Mouse (Mus musculus) neural tube, embryonic 11.5 days (tissue): ENCODE data around the gene Taz. TPM values are rescaled to one million over a fixed set of nuclear protein-coding genes. Genes with fewer than 3 reads are reported as not detected.

Experiments
- ATAC-seq: fragments of 200-750 bp; cut with Nextera tagmentation; 2 replicates; pipeline ENCODE4 v1.8.0; 2017; ENCODE audit warnings: moderate number of reproducible peaks, mild to moderate bottlenecking, moderate TSS enrichment, moderate library complexity; ENCODE audit not compliant: insufficient read depth, low FRiP score, low TSS enrichment
- DNase-seq: peaks from one replicate; pipeline ENCODE4 v3.0.0-alpha.2; 2015; ENCODE audit warnings: low spot score
- H3K27ac ChIP-seq: fragments of 300-500 bp; sonication (generic); 2 replicates; pipeline ENCODE4 v1.5.1; 2014; ENCODE audit warnings: low read depth, mild to moderate bottlenecking, low read length
- H3K27me3 ChIP-seq: fragments of 300-500 bp; sonication (generic); 2 replicates; pipeline ENCODE4 v1.6.1; 2014; ENCODE audit warnings: mild to moderate bottlenecking, low read length, mixed read lengths; ENCODE audit not compliant: control insufficient read depth, insufficient read depth
- H3K36me3 ChIP-seq: fragments of 300-500 bp; sonication (generic); 2 replicates; pipeline ENCODE4 v1.6.1; 2014; ENCODE audit warnings: mild to moderate bottlenecking, low read length, moderate library complexity, mixed read lengths; ENCODE audit not compliant: control insufficient read depth, insufficient read depth
- H3K4me1 ChIP-seq: fragments of 300-500 bp; sonication (generic); 2 replicates; pipeline ENCODE4 v1.6.1; 2014; ENCODE audit warnings: low read length, mixed read lengths; ENCODE audit not compliant: control insufficient read depth, insufficient read depth
- H3K4me2 ChIP-seq: fragments of 300-500 bp; sonication (generic); 2 replicates; pipeline ENCODE4 v1.6.1; 2014; ENCODE audit warnings: low read depth, mild to moderate bottlenecking, moderate library complexity
- H3K4me3 ChIP-seq: fragments of 300-500 bp; sonication (generic); 2 replicates; pipeline ENCODE4 v1.5.1; 2014; ENCODE audit warnings: low read depth, low read length
- H3K9ac ChIP-seq: fragments of 300-500 bp; sonication (generic); 2 replicates; pipeline ENCODE4 v1.6.1; 2014; ENCODE audit warnings: mild to moderate bottlenecking, low read length
- H3K9me3 ChIP-seq: fragments of 300-500 bp; sonication (generic); 2 replicates; pipeline ENCODE4 v1.6.1; 2016; ENCODE audit warnings: low read length; ENCODE audit not compliant: control insufficient read depth
- WGBS: fragments of 180-500 bp; shearing (Covaris S2); extraction: QIAGEN DNeasy Blood & Tissue Kit; methylation state at CpG from one replicate; pipeline ENCODE4 v1.1.7; 2014; 5-methylcytosine and 5-hydroxymethylcytosine counted together
- polyA plus RNA-seq: library from polyadenylated mRNA; unstranded; fragments of >200 nt; fragmentation: Nextera tagmentation; extraction: Ambion mirVana; gene quantifications from 2 replicates; pipeline ENCODE4 v1.2.1, GENCODE M21; 2014

Gene Taz
- polyA plus RNA-seq, 1 experiment from 2014 or later, result 56.1 TPM

- no peaks in the 10 kb centered on the region for H3K4me1 ChIP-seq
- peak; percentile 99 for ATAC-seq
- H3K4me2 ChIP-seq, result peak within 1 kb of the TSS; percentile 66
- no peaks in the 10 kb centered on the region for H3K36me3 ChIP-seq
- WGBS, result 14% methylated on average over 37 of the region's 37 CpGs
- H3K27me3 ChIP-seq, result no peaks in the 10 kb centered on the region
- no peaks in the 10 kb centered on the region for H3K9me3 ChIP-seq
- DNase-seq, result peak; percentile 91
- peak within 1 kb of the TSS; percentile 60 for H3K4me3 ChIP-seq
- H3K9ac ChIP-seq, result peak within 1 kb of the TSS; percentile 70
- H3K27ac ChIP-seq, result no peak within 1 kb of the TSS
These were observed 15.1 kb downstream of the Taz start, which contains the start of gene Atp6ap1 for GRCm38 (mm10) chrX:74296538-74297448. Gene Atp6ap1 (plus strand): TSS chrX:74297097.

GRCm38 (mm10) chrX:74298348-74298747 lies 16.6 kb downstream of the Taz start:
- no peak overlapping the region for H3K4me3 ChIP-seq
- H3K4me1 ChIP-seq, result no peaks in the 10 kb centered on the region
- DNase-seq, result no peak
- WGBS, result 87% methylated on average over 1 of the region's 1 CpGs
- H3K27ac ChIP-seq, result no peak overlapping the region
- no peak overlapping the region for H3K9ac ChIP-seq
- no peaks in the 10 kb centered on the region for H3K36me3 ChIP-seq
- no peak for ATAC-seq
- H3K9me3 ChIP-seq, result no peaks in the 10 kb centered on the region
- H3K27me3 ChIP-seq, result no peaks in the 10 kb centered on the region
- no peak overlapping the region for H3K4me2 ChIP-seq

GRCm38 (mm10) chrX:74299721-74300120 lies 18.0 kb downstream of the Taz start:
- Histone ChIP-seq H3K9me3 (no peaks in the 10 kb centered on the region), H3K27ac (no peak overlapping the region), H3K9ac (no peak overlapping the region), H3K36me3 (no peaks in the 10 kb centered on the region), H3K4me2 (no peak overlapping the region), H3K4me3 (no peak overlapping the region), H3K4me1 (no peaks in the 10 kb centered on the region), H3K27me3 (no peaks in the 10 kb centered on the region)
- no peak for ATAC-seq
- 76% methylated on average over 3 of the region's 3 CpGs for WGBS
- no peak for DNase-seq

GRCm38 (mm10) chrX:74304867-74305700 lies 23.4 kb downstream of the Taz start, which contains the start of gene Gdi1:
Gene Gdi1 (plus strand): TSS chrX:74304998.
- peak within 1 kb of the TSS; percentile 57 for H3K4me3 ChIP-seq
- peaks cover 2% of the 10 kb centered on the region; the same call in 1 of the 2 replicates for H3K36me3 ChIP-seq
- no peaks in the 10 kb centered on the region for H3K9me3 ChIP-seq
- no peaks in the 10 kb centered on the region for H3K27me3 ChIP-seq
- peak within 1 kb of the TSS; percentile 82 for H3K27ac ChIP-seq
- H3K4me1 ChIP-seq, result no peaks in the 10 kb centered on the region; the same call in 1 of the 2 replicates
- WGBS, result 17% methylated on average over 41 of the region's 41 CpGs
- peak within 1 kb of the TSS; percentile 74 for H3K9ac ChIP-seq
- H3K4me2 ChIP-seq, result peak within 1 kb of the TSS; percentile 57
- ATAC-seq, result peak; percentile 76
- peak; percentile 86 for DNase-seq

DNA sequence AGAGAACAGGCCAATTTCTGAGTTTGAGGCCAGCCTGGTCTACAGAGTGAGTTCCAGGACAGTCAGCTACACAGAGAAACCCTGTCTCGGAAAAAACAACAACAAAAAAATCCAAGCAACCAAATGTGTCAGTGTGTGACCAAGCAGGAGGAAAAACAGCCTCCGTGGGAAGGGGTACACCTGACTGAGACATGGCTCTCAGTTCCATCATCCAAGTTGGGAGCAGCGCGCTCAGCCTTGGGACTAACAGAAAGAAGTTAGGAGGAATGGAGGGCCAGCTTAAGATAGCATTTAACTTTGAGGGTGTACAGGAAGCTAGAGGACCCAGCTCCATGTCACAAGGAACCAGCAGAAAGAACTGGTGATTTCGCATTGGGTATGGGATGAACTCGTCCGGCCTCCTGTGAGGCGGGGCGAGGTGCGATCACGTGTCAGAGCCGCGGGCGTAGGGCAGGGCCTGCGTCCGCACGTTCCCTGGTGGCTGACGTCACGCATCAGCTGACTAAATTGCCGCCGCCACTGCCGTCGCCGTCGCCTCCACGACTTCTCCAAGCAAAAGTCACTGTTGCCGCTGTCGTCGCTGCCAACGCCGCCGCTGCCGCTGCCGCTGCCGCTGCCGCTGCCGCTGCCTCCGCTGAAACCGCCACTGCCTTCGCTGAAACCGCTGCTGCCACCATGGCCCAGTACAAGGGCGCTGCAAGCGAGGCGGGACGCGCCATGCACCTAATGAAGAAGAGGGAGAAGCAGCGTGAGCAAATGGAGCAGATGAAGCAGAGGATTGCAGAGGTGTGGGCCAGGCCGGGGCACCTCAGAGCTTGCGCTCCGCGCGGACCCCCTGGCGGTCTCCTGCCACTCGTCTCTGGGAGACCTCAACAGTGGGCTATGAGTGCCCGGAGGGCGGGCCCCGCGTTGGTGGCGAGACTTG lies 31.1 kb downstream of the Taz start, which contains the start of gene Fam50a:
TSS of gene Fam50a (plus strand) at position 494 of the 925 bp plus-strand sequence.
- DNase-seq, result peak; percentile 88
- peak; percentile 96 for ATAC-seq
- peaks cover 2% of the 10 kb centered on the region; the same call in 1 of the 2 replicates for H3K36me3 ChIP-seq
- H3K27me3 ChIP-seq, result no peaks in the 10 kb centered on the region
- H3K27ac ChIP-seq, result 0 out of 2 replicates have a peak within 1 kb of the TSS, but pooled peaks have one; percentile 29
- WGBS, result 19% methylated on average over 41 of the region's 59 CpGs
- no peaks in the 10 kb centered on the region for H3K4me1 ChIP-seq
- H3K9me3 ChIP-seq, result no peaks in the 10 kb centered on the region
- peak within 1 kb of the TSS; percentile 54 for H3K9ac ChIP-seq
- H3K4me2 ChIP-seq, result peak within 1 kb of the TSS; percentile 67
- peak within 1 kb of the TSS; percentile 49 for H3K4me3 ChIP-seq

GRCm38 (mm10) chrX:74328725-74329161 lies 47.0 kb downstream of the Taz start, which contains the start of gene Plxna3:
Gene Plxna3 (plus strand): TSS chrX:74329066.
- H3K9me3 ChIP-seq, result no peaks in the 10 kb centered on the region
- peak within 1 kb of the TSS; percentile 47 for H3K4me3 ChIP-seq
- no peaks in the 10 kb centered on the region for H3K36me3 ChIP-seq
- 0 out of 2 replicates have a peak, but pooled peaks cover 6% of the 10 kb centered on the region for H3K4me1 ChIP-seq
- DNase-seq (peak; percentile 77), ATAC-seq (peak; percentile 95)
- H3K27ac ChIP-seq, result peak within 1 kb of the TSS; percentile 67; the same call in 1 of the 2 replicates
- no peaks in the 10 kb centered on the region for H3K27me3 ChIP-seq
- peak within 1 kb of the TSS; percentile 65 for H3K9ac ChIP-seq
- peak within 1 kb of the TSS; percentile 61 for H3K4me2 ChIP-seq
- WGBS, result 13% methylated on average over 18 of the region's 30 CpGs

DNA sequence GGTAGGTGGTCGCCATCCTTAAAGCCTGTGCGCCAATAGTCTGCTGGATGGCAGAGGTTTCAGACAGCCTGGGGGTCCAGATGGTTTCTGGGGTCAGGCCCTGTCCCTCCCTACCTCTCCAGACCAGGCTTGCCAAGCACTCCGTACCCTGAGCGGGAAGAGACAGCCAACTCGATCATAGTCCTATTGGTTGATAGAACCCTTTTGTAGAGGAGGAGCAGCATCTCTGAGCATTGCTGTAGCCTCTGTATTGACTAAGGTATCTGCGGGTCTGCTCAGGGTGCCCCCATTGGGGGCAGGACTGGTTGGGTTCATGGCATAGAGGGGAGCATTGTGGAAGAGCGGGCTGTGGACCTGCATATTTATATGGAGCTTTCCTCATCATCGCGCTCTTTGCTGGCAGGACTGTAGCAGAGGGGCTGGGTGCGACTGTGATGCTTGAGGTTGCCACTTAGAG lies 47.5 kb downstream of the Taz start:
- peak overlapping the region; percentile 61 for H3K4me2 ChIP-seq
- DNase-seq (no peak), ATAC-seq (peak; percentile 33)
- peak overlapping the region; percentile 47 for H3K4me3 ChIP-seq
- no peaks in the 10 kb centered on the region for H3K36me3 ChIP-seq
- no peaks in the 10 kb centered on the region for H3K9me3 ChIP-seq
- H3K4me1 ChIP-seq, result 0 out of 2 replicates have a peak, but pooled peaks cover 6% of the 10 kb centered on the region
- peak overlapping the region; percentile 65 for H3K9ac ChIP-seq
- WGBS, result 24% methylated on average over 10 of the region's 10 CpGs
- no peaks in the 10 kb centered on the region for H3K27me3 ChIP-seq
- H3K27ac ChIP-seq, result no peak overlapping the region
